Mouse (Mus musculus) liver, adult 2 months (tissue): ENCODE data around the gene Dusp27. TPM values are rescaled to one million over a fixed set of nuclear protein-coding genes. Genes with fewer than 3 reads are reported as not detected.

ENCODE experiments used
- DNase-seq: peaks from one replicate; pipeline ENCODE4 v3.0.0-alpha.2; 2011; ENCODE audit warnings: low read depth, low spot score; ENCODE audit errors: extremely low read depth
- H3K27ac ChIP-seq: fragments of 200-500 bp; replicated peaks from 2 replicates; pipeline ENCODE4 v1.5.1; 2012; ENCODE audit warnings: low read depth, mild to moderate bottlenecking, control low read depth, inconsistent platforms, low read length; ENCODE audit not compliant: insufficient read depth
- H3K27me3 ChIP-seq: fragments of 200-500 bp; 2 replicates; pipeline ENCODE4 v1.6.1; 2012; ENCODE audit warnings: mild to moderate bottlenecking, moderate library complexity, low read length, inconsistent platforms; ENCODE audit not compliant: control insufficient read depth, insufficient read depth
- H3K36me3 ChIP-seq: fragments of 200-500 bp; 2 replicates; pipeline ENCODE4 v1.6.1; 2012; ENCODE audit warnings: low read length, inconsistent platforms; ENCODE audit not compliant: control insufficient read depth, insufficient read depth
- H3K4me1 ChIP-seq: fragments of 200-500 bp; 2 replicates; pipeline ENCODE4 v1.6.1; 2011; ENCODE audit warnings: low read length; ENCODE audit not compliant: control insufficient read depth, insufficient read depth
- H3K4me3 ChIP-seq: fragments of 200-500 bp; 2 replicates; pipeline ENCODE4 v1.5.1; 2011; ENCODE audit warnings: low read depth, mild to moderate bottlenecking, control low read depth, low read length, moderate library complexity; ENCODE audit not compliant: insufficient read depth
- H3K79me2 ChIP-seq: fragments of 200-500 bp; 2 replicates; pipeline ENCODE4 v1.6.1; 2012; ENCODE audit warnings: inconsistent platforms, mild to moderate bottlenecking, low read length, moderate library complexity; ENCODE audit not compliant: control insufficient read depth, insufficient read depth
- H3K9ac ChIP-seq: fragments of 200-500 bp; 2 replicates; pipeline ENCODE4 v1.6.1; 2012; ENCODE audit warnings: low read depth, mild to moderate bottlenecking, control low read depth, inconsistent platforms, low read length
- CTCF ChIP-seq: fragments of 200-500 bp; IDR thresholded peaks from 2 replicates; pipeline ENCODE4 v1.5.1; 2011; ENCODE audit warnings: low read depth, low read length, control low read depth
- POLR2A ChIP-seq: fragments of 200-500 bp; IDR thresholded peaks from 2 replicates; pipeline ENCODE4 v1.6.1; 2011; ENCODE audit warnings: low read length, control low read depth; ENCODE audit not compliant: insufficient read depth; ENCODE audit errors: extremely low read depth
- WGBS: fragments of 180-500 bp; shearing (Covaris S2); methylation state at CpG from one replicate; pipeline ENCODE4 v1.1.7; 2018; 5-methylcytosine and 5-hydroxymethylcytosine counted together
- polyA plus RNA-seq: library from polyadenylated mRNA; depleted of rRNA; stranded (reverse); fragments of >200 nt; gene quantifications from 2 replicates; pipeline ENCODE4 v1.2.3, GENCODE M21; 2012
- total RNA-seq: library from RNA; depleted of rRNA; stranded (reverse); fragments of >200 nt; gene quantifications from 2 replicates; pipeline ENCODE4 v1.2.3, GENCODE M21; 2014

Gene Dusp27
- total and polyA plus RNA-seq, 2 experiments = not detected

- H3K27ac ChIP-seq = no peak overlapping the region
- no peaks in the 10 kb centered on the region for H3K79me2 ChIP-seq
- no peaks in the 10 kb centered on the region for H3K36me3 ChIP-seq
- WGBS = 87% methylated on average over 4 of the region's 4 CpGs
- no peak for TF ChIP-seq CTCF
- no peak for TF ChIP-seq POLR2A
- H3K4me1 ChIP-seq = no peaks in the 10 kb centered on the region
- no peaks in the 10 kb centered on the region for H3K27me3 ChIP-seq
- H3K4me3 ChIP-seq = no peak overlapping the region
- no peak overlapping the region for H3K9ac ChIP-seq
- DNase-seq = no peak
Measured at GRCm38 (mm10) chr1:166167405-166167804, 39.7 kb upstream of the Dusp27 start.

GRCm38 (mm10) chr1:166165159-166165558 lies 37.4 kb upstream of the Dusp27 start:
- WGBS = 92% methylated on average over 9 of the region's 9 CpGs
- H3K79me2 ChIP-seq = no peaks in the 10 kb centered on the region
- H3K36me3 ChIP-seq = no peaks in the 10 kb centered on the region
- no peaks in the 10 kb centered on the region for H3K4me1 ChIP-seq
- H3K4me3 ChIP-seq = no peak overlapping the region
- no peaks in the 10 kb centered on the region for H3K27me3 ChIP-seq
- no peak overlapping the region for H3K9ac ChIP-seq
- no peak overlapping the region for H3K27ac ChIP-seq
- TF ChIP-seq CTCF = no peak
- no peak for TF ChIP-seq POLR2A
- no peak for DNase-seq

DNA sequence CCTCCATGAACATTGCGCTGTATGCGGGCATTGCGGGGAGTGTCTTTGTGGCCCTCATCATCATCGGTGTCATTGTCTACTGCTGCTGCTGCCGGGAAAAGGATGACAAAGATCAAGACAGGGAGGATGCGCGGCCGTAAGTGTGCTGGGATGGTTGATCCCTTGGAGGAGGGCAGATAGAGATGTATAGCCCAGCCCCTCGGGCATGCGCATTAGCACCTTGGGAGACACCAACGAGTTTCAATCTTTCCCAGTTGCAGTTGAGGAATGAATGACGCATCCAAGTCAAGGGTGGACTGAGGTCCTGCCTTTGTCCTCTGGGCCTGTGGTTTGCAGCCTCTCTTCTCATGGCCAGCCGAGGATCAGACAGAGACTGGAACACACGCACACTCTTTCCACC lies 36.9 kb upstream of the Dusp27 start:
- Histone ChIP-seq H3K4me1 (no peaks in the 10 kb centered on the region), H3K27ac (no peak overlapping the region), H3K27me3 (peaks cover under 1% of the 10 kb centered on the region; the same call in 1 of the 2 replicates), H3K36me3 (no peaks in the 10 kb centered on the region), H3K79me2 (no peaks in the 10 kb centered on the region), H3K4me3 (no peak overlapping the region), H3K9ac (no peak overlapping the region)
- 91% methylated on average over 14 of the region's 14 CpGs for WGBS
- no peak for DNase-seq
- no peak for TF ChIP-seq CTCF

DNA sequence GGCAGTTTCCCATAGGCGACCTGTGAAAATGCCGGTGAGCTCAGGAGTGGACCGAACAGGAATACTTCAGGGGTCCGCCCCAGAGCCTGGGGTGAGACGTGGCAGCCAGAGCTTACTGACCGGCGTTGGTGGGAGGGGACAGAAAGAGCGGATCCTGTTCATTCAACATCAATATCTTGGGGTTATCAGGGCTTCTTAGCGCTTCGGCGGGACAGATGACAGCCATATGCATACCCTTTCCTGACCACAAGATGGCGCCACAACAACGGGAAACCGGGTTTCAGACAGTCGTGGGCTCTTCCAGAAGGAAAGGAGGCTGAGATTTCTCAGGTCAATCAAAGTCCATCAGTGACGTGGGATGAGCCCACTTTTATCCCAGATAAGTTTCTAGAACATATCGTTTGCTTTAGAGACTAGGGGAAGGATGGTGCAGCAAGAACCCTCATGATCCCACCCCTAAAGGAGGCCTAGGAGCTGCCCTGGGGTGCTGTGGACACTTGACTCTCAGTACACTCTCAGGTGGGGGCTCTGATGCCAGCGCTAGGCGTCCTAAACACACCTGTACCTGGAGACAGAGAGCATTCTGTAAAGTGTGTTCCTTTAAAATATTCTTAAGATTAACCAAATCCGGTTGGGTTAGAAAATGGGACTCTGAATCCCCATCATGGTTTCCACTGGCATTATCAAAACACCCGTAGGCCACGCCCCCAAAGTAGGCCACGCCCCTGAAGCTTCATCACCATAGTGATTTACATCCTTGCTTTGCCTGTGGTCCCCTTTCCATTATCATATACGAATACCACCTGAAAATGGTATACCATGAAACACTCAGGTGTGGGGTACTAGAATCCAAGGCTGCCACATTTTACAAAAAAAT lies 33.1 kb upstream of the Dusp27 start:
- peak; percentile 32 for DNase-seq
- no peaks in the 10 kb centered on the region for H3K79me2 ChIP-seq
- no peaks in the 10 kb centered on the region for H3K36me3 ChIP-seq
- no peaks in the 10 kb centered on the region for H3K4me1 ChIP-seq
- peaks cover 3% of the 10 kb centered on the region; the same call in 1 of the 2 replicates for H3K27me3 ChIP-seq
- TF ChIP-seq POLR2A = no peak
- peak; percentile 84 for TF ChIP-seq CTCF
- H3K4me3 ChIP-seq = no peak overlapping the region
- no peak overlapping the region for H3K9ac ChIP-seq
- no peak overlapping the region for H3K27ac ChIP-seq
- 18% methylated on average over 24 of the region's 24 CpGs for WGBS

- no peaks in the 10 kb centered on the region for H3K4me1 ChIP-seq
- no peak overlapping the region for H3K4me3 ChIP-seq
- DNase-seq = no peak
- no peak overlapping the region for H3K27ac ChIP-seq
- 53% methylated on average over 5 of the region's 5 CpGs for WGBS
- no peaks in the 10 kb centered on the region for H3K36me3 ChIP-seq
- peaks cover 4% of the 10 kb centered on the region for H3K27me3 ChIP-seq
- TF ChIP-seq CTCF (no peak), POLR2A (no peak)
- H3K79me2 ChIP-seq = no peaks in the 10 kb centered on the region
- H3K9ac ChIP-seq = no peak overlapping the region
Measured at GRCm38 (mm10) chr1:166160111-166160510, 32.4 kb upstream of the Dusp27 start.

DNA sequence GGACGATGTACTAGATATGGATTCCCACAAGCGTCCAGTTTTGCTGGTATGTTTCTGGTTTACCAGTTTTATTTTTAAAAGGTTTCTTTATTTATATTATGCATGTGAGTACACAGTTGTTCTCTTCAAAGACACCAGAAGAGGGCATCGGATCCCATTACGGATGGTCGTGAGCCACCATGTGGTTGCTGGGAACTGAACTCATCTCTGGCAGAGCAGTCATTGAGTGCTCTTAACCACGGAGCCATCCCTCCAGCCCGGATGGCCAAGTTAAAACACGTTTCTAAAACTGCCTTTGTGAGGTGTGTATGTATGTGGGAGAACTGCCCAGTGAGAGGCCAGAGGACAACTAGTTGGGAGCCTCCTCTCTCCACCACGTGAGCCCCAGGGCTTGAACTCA lies 30.9 kb upstream of the Dusp27 start:
- Histone ChIP-seq H3K9ac (no peak overlapping the region), H3K4me1 (no peaks in the 10 kb centered on the region), H3K79me2 (no peaks in the 10 kb centered on the region), H3K27me3 (peaks cover 7% of the 10 kb centered on the region), H3K36me3 (no peaks in the 10 kb centered on the region), H3K27ac (no peak overlapping the region), H3K4me3 (no peak overlapping the region)
- WGBS = 53% methylated on average over 9 of the region's 9 CpGs
- TF ChIP-seq POLR2A (no peak), CTCF (no peak)
- DNase-seq = peak; percentile 29
